Mouse (Mus musculus) forebrain, embryonic 10.5 days (tissue): ENCODE data around the gene Olfr1274-ps. TPM values are rescaled to one million over a fixed set of nuclear protein-coding genes. Genes with fewer than 3 reads are reported as not detected.

Source experiments
- DNase-seq: peaks from one replicate; pipeline ENCODE4 v3.0.0-alpha.2; 2017; ENCODE audit warnings: low spot score; ENCODE audit errors: extremely low spot score
- H3K27ac ChIP-seq: fragments of 300-500 bp; sonication (generic); 2 replicates; pipeline ENCODE4 v1.5.1; 2016; ENCODE audit warnings: mild to moderate bottlenecking
- H3K27me3 ChIP-seq: fragments of 300-500 bp; sonication (generic); 2 replicates; pipeline ENCODE4 v1.6.1; 2016; ENCODE audit warnings: mild to moderate bottlenecking; ENCODE audit not compliant: poor library complexity, severe bottlenecking
- H3K36me3 ChIP-seq: fragments of 300-500 bp; sonication (generic); replicated peaks from 2 replicates; pipeline ENCODE4 v1.6.1; 2016; ENCODE audit warnings: mild to moderate bottlenecking, moderate library complexity
- H3K4me1 ChIP-seq: fragments of 300-500 bp; sonication (generic); 2 replicates; pipeline ENCODE4 v1.6.1; 2016
- H3K4me3 ChIP-seq: fragments of 300-500 bp; sonication (generic); 2 replicates; pipeline ENCODE4 v1.5.1; 2016; ENCODE audit warnings: mild to moderate bottlenecking, moderate library complexity
- H3K9me3 ChIP-seq: fragments of 300-500 bp; sonication (generic); 2 replicates; pipeline ENCODE4 v1.6.1; 2016; ENCODE audit warnings: mild to moderate bottlenecking, moderate library complexity
- WGBS: fragments of 180-500 bp; shearing (Covaris S2); methylation state at CpG from one replicate; pipeline ENCODE4 v1.1.7; 2016; 5-methylcytosine and 5-hydroxymethylcytosine counted together
- polyA plus RNA-seq: library from polyadenylated mRNA; unstranded; fragments of >200 nt; fragmentation: Nextera tagmentation; extraction: Ambion mirVana; gene quantifications from 2 replicates; pipeline ENCODE4 v1.2.1, GENCODE M21; 2016

The Olfr1274-ps gene
- polyA plus RNA-seq, 1 experiment from 2014 or later, result not detected

GRCm38 (mm10) chr2:90443811-90444210, 45.3 kb downstream of the Olfr1274-ps start:
- Histone ChIP-seq H3K27ac (no peak overlapping the region), H3K4me1 (no peaks in the 10 kb centered on the region), H3K36me3 (no peaks in the 10 kb centered on the region), H3K27me3 (no peaks in the 10 kb centered on the region), H3K9me3 (no peaks in the 10 kb centered on the region), H3K4me3 (no peak overlapping the region)
- 91% methylated on average over 5 of the region's 5 CpGs for WGBS
- no peak for DNase-seq

GRCm38 (mm10) chr2:90448967-90449740, 50.7 kb downstream of the Olfr1274-ps start:
- H3K27ac ChIP-seq, result no peak overlapping the region
- H3K36me3 ChIP-seq, result peaks cover 8% of the 10 kb centered on the region
- 91% methylated on average over 15 of the region's 15 CpGs for WGBS
- no peaks in the 10 kb centered on the region for H3K9me3 ChIP-seq
- H3K4me3 ChIP-seq, result no peak overlapping the region
- H3K27me3 ChIP-seq, result no peaks in the 10 kb centered on the region
- DNase-seq, result no peak
- no peaks in the 10 kb centered on the region for H3K4me1 ChIP-seq

GRCm38 (mm10) chr2:90452380-90452779, 53.9 kb downstream of the Olfr1274-ps start:
- Histone ChIP-seq H3K36me3 (peaks cover 17% of the 10 kb centered on the region), H3K9me3 (no peaks in the 10 kb centered on the region), H3K27ac (no peak overlapping the region), H3K4me1 (no peaks in the 10 kb centered on the region), H3K4me3 (no peak overlapping the region), H3K27me3 (no peaks in the 10 kb centered on the region)
- DNase-seq, result no peak
- 81% methylated on average over 3 of the region's 3 CpGs for WGBS

Other genes with a start within 250 kb of the Olfr1274-ps start
- gene Olfr1270, start 245.6 kb upstream of the Olfr1274-ps start, polyA plus RNA-seq, result not detected in 2 replicates
- gene Olfr1506, start 174.2 kb upstream of the Olfr1274-ps start, polyA plus RNA-seq, result not detected in 2 replicates
- gene Olfr142, start 141.1 kb upstream of the Olfr1274-ps start, polyA plus RNA-seq, result not detected in 2 replicates
- not detected in 2 replicates for gene Olfr1271, start 127.7 kb upstream of the Olfr1274-ps start, polyA plus RNA-seq
- not detected in 2 replicates for gene Olfr1272, start 105.8 kb upstream of the Olfr1274-ps start, polyA plus RNA-seq
- gene Gm13769, start 76.5 kb upstream of the Olfr1274-ps start, polyA plus RNA-seq, result 0.06 TPM in 1 of 2 replicates, not detected in the other
- 1.9 and 2.1 TPM in 2 replicates for gene Ptprj, start 182.0 kb downstream of the Olfr1274-ps start, polyA plus RNA-seq